Mouse (Mus musculus) CD4-positive helper T cell, adult 2 months (primary cell): ENCODE measurements at regions not wholly inside any gene's neighbourhood (a gene's known extent, or its start where the extent isn't known, plus 50 kb on each side); places are given as distances from the start of the nearest gene placed in this dataset.

Experiments
- DNase-seq: peaks from one replicate; pipeline ENCODE4 v3.0.0-alpha.2; 2012; ENCODE audit warnings: low read depth, missing footprints, low spot score

DNA sequence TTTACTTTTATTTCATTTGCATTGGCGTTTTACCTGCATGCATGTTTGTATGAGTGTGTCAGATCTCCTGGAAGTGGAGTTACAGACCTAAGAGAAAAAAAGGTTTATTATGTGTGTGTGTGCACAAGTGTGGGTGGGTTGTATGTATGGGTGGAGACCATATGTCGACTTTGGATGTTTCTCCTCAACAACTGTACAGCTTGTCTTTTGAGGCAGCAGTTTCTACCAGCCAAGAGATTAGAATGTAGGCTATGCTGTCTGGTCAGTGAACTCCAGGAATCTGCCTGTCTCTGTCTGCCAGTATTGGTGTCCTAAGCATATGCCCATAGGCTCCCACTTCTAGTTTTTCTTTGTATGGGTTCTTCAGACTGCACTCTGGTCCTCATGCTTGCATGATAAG, 192.3 kb upstream of the Slc30a5 start:
- DNase-seq = no peak

DNA sequence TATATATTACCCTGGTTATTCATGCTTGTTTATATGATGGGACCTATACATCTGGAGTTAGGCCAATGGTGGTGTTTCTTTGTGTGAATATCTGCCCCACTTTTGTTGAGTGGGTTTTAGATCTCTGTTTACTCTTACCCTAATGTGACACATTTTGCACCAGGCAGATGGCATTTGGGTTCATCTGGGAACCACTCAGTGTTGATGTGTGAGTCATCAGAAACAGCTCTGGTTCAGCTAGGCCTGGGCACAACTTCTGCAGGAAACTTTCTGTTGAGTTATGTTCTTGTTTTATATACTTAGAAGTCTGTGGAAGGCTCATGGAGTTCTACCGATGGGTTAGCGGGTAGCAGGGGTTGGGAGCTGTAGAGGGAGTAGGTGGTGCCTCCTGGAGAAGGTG, 191.7 kb upstream of the Slc30a5 start:
- DNase-seq = no peak

- DNase-seq = no peak
Measured at GRCm38 (mm10) chr13:101019272-101019676, 186.0 kb upstream of the Slc30a5 start.

- DNase-seq = no peak
Measured at GRCm38 (mm10) chr13:101017041-101017440, 183.8 kb upstream of the Slc30a5 start.

DNA sequence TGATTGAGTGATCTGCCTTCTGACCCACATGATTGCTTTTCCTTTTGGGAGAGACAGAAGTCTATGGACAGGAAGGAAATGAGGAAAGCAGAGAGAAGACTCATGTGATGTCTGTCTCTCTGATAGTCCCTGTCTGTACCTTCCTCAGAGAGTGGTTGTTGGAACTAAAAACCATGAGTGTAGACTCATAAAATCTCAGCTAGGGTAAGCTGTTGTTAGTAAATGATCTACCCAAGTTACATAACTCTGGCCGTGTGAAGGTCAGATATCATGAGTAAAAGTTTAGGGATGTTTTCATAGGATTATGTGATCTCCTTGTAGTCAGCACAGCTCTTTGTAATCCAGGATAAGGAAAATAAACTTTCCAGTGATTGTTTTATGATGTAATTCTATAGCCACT, 183.0 kb upstream of the Slc30a5 start:
- no peak for DNase-seq

DNA sequence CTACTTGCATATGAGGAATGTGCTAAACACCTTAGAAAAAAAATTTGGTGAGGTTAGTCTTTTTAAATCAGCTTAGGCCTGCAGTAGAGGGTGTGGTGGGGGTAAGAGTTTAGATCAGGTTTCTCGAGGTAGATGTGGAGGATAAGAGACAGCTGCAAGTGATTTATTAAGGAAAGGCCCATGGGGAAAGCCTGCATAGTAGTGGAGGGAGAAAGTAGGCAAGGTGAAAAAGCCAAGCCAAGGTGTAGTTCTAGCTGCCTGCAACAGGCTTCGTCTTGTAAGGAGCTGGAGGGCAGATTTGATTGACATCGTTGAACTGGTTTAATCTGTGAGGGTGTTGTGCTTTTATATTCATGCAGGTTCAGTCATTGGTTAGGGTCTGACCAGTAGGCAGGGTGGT, 182.2 kb upstream of the Slc30a5 start:
- DNase-seq = no peak

DNA sequence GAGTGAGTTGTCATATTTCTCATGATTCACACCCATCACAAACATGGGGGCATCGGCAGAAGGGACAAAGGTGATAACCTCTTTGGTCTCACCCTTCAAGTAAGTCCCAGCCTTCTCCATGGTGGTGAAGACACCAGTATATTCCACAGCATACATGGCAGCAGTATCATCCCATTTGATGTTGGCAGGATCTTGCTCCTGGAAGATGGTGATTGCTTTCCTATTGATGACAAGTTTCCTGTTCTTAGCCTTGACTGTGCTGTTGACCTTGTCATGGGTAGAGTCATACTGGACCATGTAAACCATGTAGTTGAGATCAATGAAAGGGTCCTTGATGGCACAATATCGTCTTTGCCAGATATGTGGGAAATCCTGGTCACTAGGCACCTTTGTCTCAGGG, 180.4 kb upstream of the Slc30a5 start:
- no peak for DNase-seq

GRCm38 (mm10) chr13:100990646-100991045, 157.4 kb upstream of the Slc30a5 start:
- DNase-seq = no peak

DNA sequence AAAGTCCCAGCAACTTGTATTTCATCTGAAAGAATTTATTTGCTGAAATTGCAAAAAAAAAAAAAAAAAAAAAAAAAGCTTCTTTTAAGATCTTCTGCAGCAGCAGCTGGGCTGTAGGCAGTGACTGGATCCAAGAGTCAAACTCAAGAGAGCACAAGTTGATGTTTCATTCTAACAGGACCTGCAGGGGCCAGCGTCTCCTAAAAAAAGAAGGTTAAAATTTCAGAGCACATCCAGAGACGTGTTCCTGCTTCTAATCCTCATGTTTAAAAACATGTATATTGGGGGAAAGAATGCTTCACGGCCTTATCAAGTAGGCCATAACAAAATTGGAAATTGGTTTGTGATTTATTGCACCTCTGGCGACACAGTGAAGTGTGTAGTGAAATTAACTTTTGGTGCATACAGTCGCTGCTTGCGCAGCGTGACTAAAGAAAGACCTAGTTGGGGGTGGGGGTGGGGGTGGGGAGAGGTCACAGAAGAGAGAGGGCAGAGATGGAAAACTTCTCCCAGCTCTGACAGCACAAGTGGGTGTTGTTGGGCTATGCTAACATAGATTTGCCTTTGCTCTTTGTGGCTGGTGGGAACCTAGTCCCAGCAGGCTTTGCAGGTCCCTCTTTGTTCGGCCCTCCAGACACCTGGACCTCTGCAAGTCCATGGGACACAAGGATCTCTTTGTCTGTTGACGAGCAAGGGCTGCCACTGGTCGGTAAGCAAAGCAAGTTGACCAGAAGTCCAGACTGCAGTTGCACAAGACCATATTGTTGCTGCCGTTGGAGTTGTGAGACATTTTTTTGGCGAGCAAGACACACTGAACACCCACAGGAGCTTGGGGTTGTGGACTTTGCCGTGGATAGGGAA, 155.7 kb upstream of the Slc30a5 start:
- DNase-seq = no peak

DNA sequence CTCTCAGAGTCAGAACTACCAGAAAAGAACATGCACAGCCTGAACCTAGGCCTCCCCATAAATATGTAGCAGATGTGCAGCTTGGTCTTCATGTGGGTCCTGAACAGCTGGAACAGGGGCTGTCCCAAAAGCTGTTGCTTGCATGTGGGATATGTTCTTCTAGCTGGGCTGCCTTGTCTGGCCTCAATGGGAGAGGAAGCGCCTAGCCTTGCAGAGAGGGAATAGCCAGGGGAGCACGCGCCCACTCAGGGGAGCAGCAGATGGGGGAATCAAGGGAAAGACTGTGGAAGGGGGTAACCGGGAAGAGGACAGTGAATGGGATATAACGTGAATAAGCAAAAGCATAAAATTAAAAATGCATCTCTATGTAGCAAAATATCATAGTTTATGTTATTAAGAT, 154.9 kb upstream of the Slc30a5 start:
- no peak for DNase-seq

- no peak for DNase-seq
Measured at GRCm38 (mm10) chr13:100975741-100976140, 142.5 kb upstream of the Slc30a5 start.

GRCm38 (mm10) chr13:100971080-100972017, 138.1 kb upstream of the Slc30a5 start:
- no peak for DNase-seq

- DNase-seq = no peak
Measured at GRCm38 (mm10) chr13:100962811-100963540, 129.7 kb upstream of the Slc30a5 start.

GRCm38 (mm10) chr13:100954598-100955251, 121.5 kb upstream of the Slc30a5 start:
- DNase-seq = no peak

DNA sequence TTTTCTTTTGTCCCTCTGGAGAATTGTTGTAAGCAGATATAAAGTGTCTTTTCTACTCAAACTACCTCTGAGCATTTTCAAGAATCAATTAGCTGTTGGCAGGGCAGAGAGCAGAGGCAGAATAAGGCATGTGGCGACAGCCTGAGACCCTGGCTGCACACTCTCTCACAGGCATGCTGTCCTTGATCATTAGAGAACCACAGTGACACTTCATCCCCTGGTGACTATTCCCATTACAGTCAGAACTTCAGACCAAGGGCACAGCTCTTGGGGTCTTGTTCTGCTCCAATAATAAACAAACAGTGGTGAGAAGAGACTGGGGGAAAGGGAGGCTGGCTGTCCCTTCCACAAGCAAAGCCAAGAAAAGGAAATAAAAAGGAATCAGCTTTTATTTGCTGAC, 120.9 kb upstream of the Slc30a5 start:
- no peak for DNase-seq

- DNase-seq = no peak
Measured at GRCm38 (mm10) chr13:100951185-100951508, 117.9 kb upstream of the Slc30a5 start.

DNA sequence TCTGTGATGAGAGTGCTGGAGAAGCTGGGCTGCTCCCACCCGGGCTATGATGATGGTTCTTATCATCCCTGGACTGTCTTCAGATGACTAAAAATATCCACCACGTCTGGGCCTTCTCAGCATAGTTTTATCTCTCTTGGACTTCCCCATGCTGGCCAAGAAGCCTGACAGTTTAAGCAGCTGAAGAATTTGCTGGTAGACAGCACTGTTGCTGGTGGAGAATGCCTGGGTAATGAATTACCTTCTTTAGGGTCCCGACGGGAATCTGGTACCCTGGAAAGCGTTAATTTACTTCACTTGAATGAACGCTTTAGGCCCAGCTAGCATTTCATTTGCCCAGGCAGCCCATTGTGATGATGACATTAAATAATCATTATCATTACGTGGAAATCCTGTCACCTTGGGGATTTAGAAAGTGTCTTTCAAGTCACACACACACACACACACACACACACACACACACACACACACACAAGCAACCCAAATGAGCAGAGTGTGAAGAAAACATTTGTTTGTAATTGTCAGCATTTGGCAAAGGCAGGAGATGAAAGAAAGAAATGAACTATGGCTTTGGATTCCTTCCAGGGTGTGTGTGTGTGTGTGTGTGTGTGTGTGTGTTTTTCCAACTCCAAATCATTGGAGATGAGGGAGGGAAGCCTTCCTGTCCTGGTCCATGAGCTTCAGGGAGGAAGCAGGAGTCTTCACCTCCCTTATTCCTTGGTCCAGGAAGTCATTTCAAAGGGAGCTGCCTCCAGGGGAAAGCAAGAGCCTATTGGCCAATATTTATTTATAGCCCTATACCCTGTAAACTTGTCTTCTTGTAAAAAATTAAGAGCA, 117.3 kb upstream of the Slc30a5 start:
- no peak for DNase-seq

- no peak for DNase-seq
Measured at GRCm38 (mm10) chr13:100943206-100943848, 110.1 kb upstream of the Slc30a5 start.

GRCm38 (mm10) chr13:100940791-100941190, 107.6 kb upstream of the Slc30a5 start:
- DNase-seq = no peak

DNA sequence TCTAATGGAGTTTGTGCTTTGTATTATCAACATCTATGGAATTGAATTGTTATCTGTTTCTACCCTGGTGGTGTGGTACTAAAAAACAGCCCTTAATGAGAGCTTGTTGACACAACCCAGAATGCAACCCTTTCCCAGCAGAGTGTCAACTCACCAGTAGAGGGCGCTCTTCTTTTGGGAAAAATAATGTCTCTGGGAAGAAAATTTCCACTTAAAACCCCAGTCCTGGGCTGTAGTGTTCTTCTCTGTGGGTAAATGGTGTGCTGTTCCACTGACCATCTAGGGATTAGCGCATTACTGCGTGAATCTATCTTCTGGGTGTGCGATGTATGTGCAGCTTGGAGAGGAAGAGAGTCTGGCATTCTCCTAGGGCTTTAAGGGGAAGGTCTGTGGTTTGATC, 106.5 kb upstream of the Slc30a5 start:
- DNase-seq = no peak
